Mouse (Mus musculus): ENCODE results near the gene Speer4a.

- no peak for TF ChIP-seq TAL1 (IDR thresholded peaks at IDR 0.05; ENCODE audit: low read length)
- no peak for TF ChIP-seq GATA1 (IDR thresholded peaks at IDR 0.05; ENCODE audit: low read length)
Observed at GRCm38 (mm10) chr5:26070716-26071115, 31.4 kb upstream of the Speer4a start.
